Mouse (Mus musculus) forebrain, embryonic 16.5 days (tissue): ENCODE measurements around the gene Sv2c. TPM values are rescaled to one million over a fixed set of nuclear protein-coding genes. Genes with fewer than 3 reads are reported as not detected.

ENCODE experiments used
- ATAC-seq: fragments of 200-750 bp; cut with Nextera tagmentation; 2 replicates; pipeline ENCODE4 v1.8.0; 2017; ENCODE audit warnings: mild to moderate bottlenecking, moderate library complexity
- H3K27ac ChIP-seq: fragments of 300-500 bp; sonication (generic); 2 replicates; pipeline ENCODE4 v1.5.1; 2014; ENCODE audit warnings: low read length, control low read depth
- H3K27me3 ChIP-seq: fragments of 300-500 bp; sonication (generic); replicated peaks from 2 replicates; pipeline ENCODE4 v1.6.1; 2014; ENCODE audit warnings: low read length; ENCODE audit not compliant: control insufficient read depth, insufficient read depth
- H3K36me3 ChIP-seq: fragments of 300-500 bp; sonication (generic); 2 replicates; pipeline ENCODE4 v1.6.1; 2014; ENCODE audit not compliant: control insufficient read depth, insufficient read depth
- H3K4me1 ChIP-seq: fragments of 300-500 bp; sonication (generic); replicated peaks from 2 replicates; pipeline ENCODE4 v1.6.1; 2014; ENCODE audit warnings: low read length; ENCODE audit not compliant: control insufficient read depth, insufficient read depth
- H3K4me2 ChIP-seq: fragments of 300-500 bp; sonication (generic); 2 replicates; pipeline ENCODE4 v1.6.1; 2014; ENCODE audit warnings: mild to moderate bottlenecking, low read length, control low read depth
- H3K4me3 ChIP-seq: fragments of 300-500 bp; sonication (generic); replicated peaks from 2 replicates; pipeline ENCODE4 v1.5.1; 2014; ENCODE audit warnings: mild to moderate bottlenecking, low read length, control low read depth
- H3K9ac ChIP-seq: fragments of 300-500 bp; sonication (generic); replicated peaks from 2 replicates; pipeline ENCODE4 v1.6.1; 2014; ENCODE audit warnings: low read depth, low read length, control low read depth
- H3K9me3 ChIP-seq: fragments of 300-500 bp; sonication (generic); 2 replicates; pipeline ENCODE4 v1.6.1; 2016; ENCODE audit warnings: low read length; ENCODE audit not compliant: control insufficient read depth
- WGBS: fragments of 180-500 bp; shearing (Covaris S2); extraction: QIAGEN DNeasy Blood & Tissue Kit; methylation state at CpG from one replicate; pipeline ENCODE4 v1.1.7; 2014; 5-methylcytosine and 5-hydroxymethylcytosine counted together
- polyA plus RNA-seq: library from polyadenylated mRNA; unstranded; fragments of >200 nt; fragmentation: Nextera tagmentation; extraction: Ambion mirVana; gene quantifications from 2 replicates; pipeline ENCODE4 v1.2.1, GENCODE M21; 2015

Sv2c gene
- polyA plus RNA-seq = 2.8 and 4.8 TPM in 2 replicates

DNA sequence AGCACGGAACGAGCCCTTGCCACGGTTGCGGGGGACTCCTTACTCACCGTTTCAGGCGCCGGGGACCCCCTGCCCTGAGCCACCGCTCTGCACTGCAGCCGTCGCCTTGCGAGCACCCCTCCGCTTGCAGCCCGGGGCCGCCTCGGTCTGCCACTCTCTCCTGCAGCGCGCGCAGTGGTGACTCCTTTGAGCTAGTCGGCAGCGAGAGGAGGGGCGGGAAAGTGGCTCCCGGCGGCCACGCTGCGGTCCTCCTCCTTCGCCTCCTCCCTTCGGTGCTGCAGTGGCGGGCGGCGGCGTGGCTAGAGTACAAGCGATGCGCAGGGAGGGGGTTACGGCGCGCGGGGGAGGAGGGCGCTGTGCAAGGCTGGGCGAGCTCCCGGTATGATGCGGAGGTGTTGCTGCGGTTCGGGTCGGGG is at the start of gene Sv2c:
Gene Sv2c, minus strand, starts transcription at position 177 of the 416 bp plus-strand sequence.
- peak within 1 kb of the TSS; percentile 28; the same call in 1 of the 2 replicates for H3K27ac ChIP-seq
- no peaks in the 10 kb centered on the region for H3K36me3 ChIP-seq
- H3K4me1 ChIP-seq = peaks cover 23% of the 10 kb centered on the region
- peak within 1 kb of the TSS; percentile 59 for H3K4me3 ChIP-seq
- H3K9ac ChIP-seq = peak within 1 kb of the TSS; percentile 47
- H3K27me3 ChIP-seq = peaks cover 24% of the 10 kb centered on the region
- H3K4me2 ChIP-seq = peak within 1 kb of the TSS; percentile 68
- under 1% methylated on average over 36 of the region's 44 CpGs for WGBS
- peak; percentile 70 for ATAC-seq
- no peaks in the 10 kb centered on the region for H3K9me3 ChIP-seq

DNA sequence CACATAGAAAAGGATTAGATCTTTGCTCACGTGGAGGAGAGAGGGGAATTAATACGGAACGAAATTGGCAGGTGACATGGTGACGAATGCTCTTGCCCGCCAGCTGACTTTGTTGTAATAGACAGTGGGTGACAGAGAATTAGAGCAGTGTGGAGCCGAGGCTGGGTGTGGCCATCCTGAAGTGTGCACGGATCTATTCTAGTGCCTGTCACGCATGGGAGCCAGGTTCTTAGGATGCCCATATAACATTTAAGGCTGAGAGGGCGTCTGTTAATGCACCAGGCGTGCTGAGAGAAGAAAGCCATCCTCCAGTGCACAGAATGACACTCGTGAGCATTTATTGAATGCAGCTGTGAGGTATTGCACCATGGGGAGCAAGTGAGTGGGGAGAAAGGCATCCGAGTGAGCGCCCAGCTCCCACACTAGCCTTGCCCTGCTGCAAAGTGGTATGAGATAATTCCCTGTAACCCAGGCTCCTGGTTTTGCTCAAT is 48.3 kb upstream of the Sv2c start:
- ATAC-seq = no peak
- no peak overlapping the region for H3K4me3 ChIP-seq
- no peak overlapping the region for H3K9ac ChIP-seq
- 62% methylated on average over 13 of the region's 13 CpGs for WGBS
- no peak overlapping the region for H3K4me2 ChIP-seq
- peaks cover 3% of the 10 kb centered on the region for H3K4me1 ChIP-seq
- H3K27ac ChIP-seq = no peak overlapping the region
- no peaks in the 10 kb centered on the region for H3K36me3 ChIP-seq
- H3K27me3 ChIP-seq = no peaks in the 10 kb centered on the region
- H3K9me3 ChIP-seq = no peaks in the 10 kb centered on the region

DNA sequence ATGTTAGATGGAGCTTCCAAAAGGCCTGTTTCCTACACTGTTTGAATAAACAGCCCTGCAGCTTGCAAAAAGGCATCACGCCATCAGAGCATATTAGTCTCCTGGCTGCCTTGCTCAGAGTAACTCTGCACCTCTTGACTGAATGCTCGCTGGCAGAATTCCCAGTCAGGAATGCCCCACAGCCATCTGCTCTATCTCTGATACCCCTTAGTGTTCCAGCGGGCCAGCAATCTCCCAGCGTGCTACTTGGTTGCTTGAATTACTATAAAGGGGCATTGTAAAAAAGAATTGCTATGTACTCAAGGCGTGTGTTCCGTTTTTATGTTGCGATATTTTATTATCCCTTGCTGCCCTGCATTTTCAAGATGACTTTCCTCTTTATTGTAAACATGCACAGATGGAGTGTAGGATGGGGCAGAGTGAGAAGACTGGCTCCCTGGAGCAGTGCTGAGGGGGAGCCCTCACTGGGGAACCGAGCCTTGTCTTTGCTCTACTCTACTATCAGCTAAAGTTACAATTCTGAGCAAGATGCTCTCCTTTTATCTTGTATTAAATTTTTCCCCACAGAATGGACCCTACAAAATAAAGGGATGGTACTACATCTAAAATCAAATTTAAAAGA is 43.3 kb upstream of the Sv2c start:
- Histone ChIP-seq H3K4me2 (peak overlapping the region; percentile 14; the same call in 1 of the 2 replicates), H3K9ac (no peak overlapping the region), H3K4me1 (peaks cover 3% of the 10 kb centered on the region), H3K36me3 (no peaks in the 10 kb centered on the region), H3K27ac (peak overlapping the region; percentile 86), H3K4me3 (no peak overlapping the region), H3K9me3 (no peaks in the 10 kb centered on the region), H3K27me3 (no peaks in the 10 kb centered on the region)
- peak; percentile 99 for ATAC-seq
- WGBS = 17% methylated on average over 8 of the region's 8 CpGs

DNA sequence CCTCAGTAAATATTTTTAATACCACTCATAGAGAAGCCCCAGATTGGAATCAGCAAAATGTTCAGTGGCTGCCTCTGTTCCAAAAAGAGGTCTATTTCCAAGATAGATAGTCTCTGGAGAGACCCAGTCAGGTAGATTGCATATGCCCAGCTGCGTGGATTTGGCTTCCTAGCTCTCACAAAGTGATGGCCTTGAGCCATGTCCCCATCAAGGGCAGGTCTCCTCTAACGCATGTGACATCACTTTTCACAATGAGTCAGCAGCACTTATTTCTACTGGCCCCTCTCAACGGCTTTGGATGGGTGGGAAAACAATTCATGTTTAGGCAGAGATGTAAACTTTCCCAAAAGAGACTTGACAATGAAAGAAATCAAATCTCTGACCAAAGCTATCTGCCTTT is 41.3 kb upstream of the Sv2c start:
- Histone ChIP-seq H3K4me3 (no peak overlapping the region), H3K4me1 (peaks cover 13% of the 10 kb centered on the region), H3K9ac (no peak overlapping the region), H3K36me3 (no peaks in the 10 kb centered on the region), H3K27ac (no peak overlapping the region), H3K9me3 (no peaks in the 10 kb centered on the region), H3K27me3 (no peaks in the 10 kb centered on the region), H3K4me2 (no peak overlapping the region)
- ATAC-seq = no peak
- WGBS = 56% methylated on average over 3 of the region's 3 CpGs

DNA sequence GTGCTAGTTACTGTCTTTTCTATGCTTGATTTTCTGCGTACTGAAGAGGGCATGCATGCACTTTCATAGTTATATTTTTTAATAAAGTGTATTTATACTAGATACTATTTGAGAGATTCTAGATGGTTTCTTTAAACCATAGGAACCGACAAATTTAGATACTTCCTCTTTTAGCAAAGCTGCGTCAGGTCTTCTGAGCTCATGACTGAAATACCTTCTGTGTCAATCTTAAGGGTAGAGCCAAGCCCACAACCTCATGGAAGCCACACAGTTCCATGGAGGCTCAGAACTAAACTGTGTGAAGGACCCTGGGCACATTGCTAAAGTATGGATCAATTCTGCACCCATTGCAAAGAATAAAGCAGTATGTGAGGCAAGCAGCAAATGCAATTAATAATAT is 39.9 kb upstream of the Sv2c start:
- H3K4me3 ChIP-seq = no peak overlapping the region
- H3K9me3 ChIP-seq = no peaks in the 10 kb centered on the region
- H3K27me3 ChIP-seq = no peaks in the 10 kb centered on the region
- H3K36me3 ChIP-seq = no peaks in the 10 kb centered on the region
- H3K27ac ChIP-seq = no peak overlapping the region
- peaks cover 16% of the 10 kb centered on the region for H3K4me1 ChIP-seq
- H3K9ac ChIP-seq = no peak overlapping the region
- over 99% methylated on average over 3 of the region's 3 CpGs for WGBS
- H3K4me2 ChIP-seq = no peak overlapping the region
- ATAC-seq = no peak

DNA sequence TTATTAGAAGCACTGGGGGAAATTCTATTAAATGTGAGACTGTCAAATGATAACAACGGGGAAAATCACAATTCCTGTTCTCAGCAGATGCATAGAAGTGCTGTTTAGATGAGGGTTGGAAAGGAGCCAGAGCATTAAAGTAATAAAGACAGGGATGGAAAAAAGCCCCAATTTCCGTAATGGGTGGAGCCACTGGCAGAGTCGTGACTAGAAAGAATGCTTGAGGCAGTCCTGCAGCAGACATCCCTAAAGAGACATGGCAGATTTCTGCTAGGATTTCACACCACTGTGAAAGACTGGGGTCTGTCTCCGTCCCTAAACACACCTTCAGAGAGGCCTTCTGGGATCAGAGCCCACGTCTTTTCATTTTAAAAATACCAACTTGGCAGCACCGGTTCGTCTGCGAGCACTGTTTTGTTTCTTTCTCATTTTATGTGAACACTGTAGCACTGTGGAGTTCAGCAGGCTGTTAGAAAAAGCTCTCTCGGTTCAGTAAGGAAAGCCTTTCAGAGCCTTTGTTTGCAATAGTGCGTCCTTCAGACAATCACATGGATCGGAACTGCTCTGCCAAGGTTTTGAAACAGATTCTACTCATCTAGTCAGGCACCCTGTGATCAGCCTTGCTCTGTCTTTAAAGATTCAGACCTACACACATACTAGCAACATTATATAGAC is 36.8 kb upstream of the Sv2c start:
- no peaks in the 10 kb centered on the region for H3K9me3 ChIP-seq
- peak overlapping the region; percentile 88 for H3K27ac ChIP-seq
- peak overlapping the region; percentile 52 for H3K9ac ChIP-seq
- peak overlapping the region; percentile 19 for H3K4me3 ChIP-seq
- H3K4me1 ChIP-seq = peaks cover 12% of the 10 kb centered on the region
- H3K4me2 ChIP-seq = peak overlapping the region; percentile 51
- ATAC-seq = peak; percentile 84
- no peaks in the 10 kb centered on the region for H3K36me3 ChIP-seq
- no peaks in the 10 kb centered on the region for H3K27me3 ChIP-seq
- WGBS = 3% methylated on average over 11 of the region's 11 CpGs

DNA sequence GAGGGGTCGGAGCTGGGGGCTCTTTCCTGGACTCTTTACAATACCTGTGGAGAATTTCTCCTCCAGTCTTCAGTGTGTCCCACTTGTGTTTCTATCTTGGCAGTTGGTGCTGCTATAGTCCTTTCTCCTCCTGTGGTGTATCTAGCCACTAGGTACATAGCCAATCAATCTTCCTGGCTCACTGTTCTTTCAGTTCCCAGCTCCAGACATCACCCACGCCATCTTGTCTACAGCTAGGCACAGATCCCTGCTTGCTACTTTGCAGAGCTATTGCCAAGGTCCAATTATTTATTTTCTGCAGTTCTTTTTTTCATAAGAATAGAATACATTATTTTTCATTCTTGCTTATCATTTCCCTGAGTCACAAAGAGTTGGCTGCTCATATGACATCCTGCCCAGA is 34.2 kb upstream of the Sv2c start:
- no peak overlapping the region for H3K27ac ChIP-seq
- no peak overlapping the region for H3K4me2 ChIP-seq
- WGBS = 64% methylated on average over 2 of the region's 2 CpGs
- H3K36me3 ChIP-seq = no peaks in the 10 kb centered on the region
- H3K27me3 ChIP-seq = no peaks in the 10 kb centered on the region
- peaks cover 12% of the 10 kb centered on the region for H3K4me1 ChIP-seq
- no peaks in the 10 kb centered on the region for H3K9me3 ChIP-seq
- no peak for ATAC-seq
- H3K4me3 ChIP-seq = no peak overlapping the region
- no peak overlapping the region for H3K9ac ChIP-seq

DNA sequence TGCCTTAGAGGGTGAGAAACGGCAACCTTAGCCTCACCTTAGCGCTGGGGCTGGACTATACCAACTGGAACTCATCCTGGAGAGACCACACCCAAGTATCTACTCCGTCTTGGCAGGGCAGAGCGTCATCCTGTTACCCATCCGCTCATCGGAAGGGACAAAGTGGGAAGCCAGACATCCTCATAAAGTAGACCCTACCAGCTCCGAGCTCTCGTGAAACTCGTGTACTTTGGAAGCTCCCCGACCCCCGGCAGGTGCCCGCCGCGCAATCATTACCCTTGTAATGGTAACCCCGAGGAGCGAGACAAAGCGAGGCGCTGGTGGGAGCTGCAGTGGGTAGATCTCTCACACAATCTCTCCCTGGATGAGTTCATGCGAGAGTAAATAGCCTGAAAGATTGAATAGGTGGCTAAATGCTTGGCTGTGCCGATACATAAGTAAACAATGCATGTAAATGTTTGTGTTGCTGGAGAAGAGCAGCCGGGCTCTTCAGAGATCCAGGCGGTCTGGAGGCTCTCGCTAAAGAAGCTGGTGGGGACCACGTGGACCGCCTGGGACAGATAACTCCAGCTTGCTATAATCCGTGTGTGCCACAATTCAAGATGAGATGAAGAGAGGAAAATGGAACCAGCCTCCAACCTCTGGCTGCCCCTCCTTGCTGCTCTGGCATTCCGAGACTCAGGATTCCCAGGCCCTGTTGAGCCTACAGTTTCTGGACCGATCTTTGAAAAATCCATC is 1.2 kb upstream of the Sv2c start:
- Histone ChIP-seq H3K36me3 (no peaks in the 10 kb centered on the region), H3K4me1 (peaks cover 23% of the 10 kb centered on the region), H3K4me3 (peak overlapping the region; percentile 59), H3K27me3 (peaks cover 24% of the 10 kb centered on the region), H3K9ac (peak overlapping the region; percentile 47), H3K9me3 (no peaks in the 10 kb centered on the region), H3K4me2 (peak overlapping the region; percentile 68), H3K27ac (no peak overlapping the region)
- WGBS = 3% methylated on average over 28 of the region's 28 CpGs
- peak; percentile 13 for ATAC-seq

DNA sequence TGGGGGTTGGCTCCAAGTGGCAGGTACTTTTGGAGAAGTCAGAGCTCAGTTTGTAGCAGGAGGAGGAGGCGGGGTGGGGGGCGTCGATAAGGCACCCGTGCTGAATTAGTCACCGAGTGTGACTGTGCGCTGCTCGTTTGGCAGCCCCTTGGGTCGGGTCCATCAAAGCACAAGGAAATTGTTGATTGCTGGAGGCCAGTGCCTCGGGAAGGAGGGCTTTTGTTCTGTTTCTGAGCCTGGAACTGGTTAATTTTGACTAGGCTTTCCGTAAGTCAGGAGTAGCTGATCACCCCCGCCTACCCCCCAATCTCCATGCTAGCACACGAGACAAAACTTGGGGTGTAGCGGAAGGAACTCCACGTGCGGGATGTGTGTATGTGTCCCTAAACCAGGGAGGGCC is 456 bp upstream of the Sv2c start:
- Histone ChIP-seq H3K4me2 (peak overlapping the region; percentile 68), H3K27me3 (peaks cover 24% of the 10 kb centered on the region), H3K9me3 (no peaks in the 10 kb centered on the region), H3K9ac (peak overlapping the region; percentile 47), H3K36me3 (no peaks in the 10 kb centered on the region), H3K4me1 (peaks cover 23% of the 10 kb centered on the region), H3K4me3 (peak overlapping the region; percentile 59), H3K27ac (no peak overlapping the region)
- WGBS = 0% methylated on average over 15 of the region's 15 CpGs
- ATAC-seq = peak; percentile 39
